Mouse (Mus musculus) intestine, embryonic 16.5 days (tissue): Measurements from ENCODE around the gene Sox21. TPM values are rescaled to one million over a fixed set of nuclear protein-coding genes. Genes with fewer than 3 reads are reported as not detected.

Experiments used
- ATAC-seq: fragments of 200-750 bp; cut with Nextera tagmentation; 2 replicates; pipeline ENCODE4 v1.8.0; 2017; ENCODE audit warnings: moderate TSS enrichment, moderate library complexity
- H3K27ac ChIP-seq: fragments of 300-500 bp; sonication (generic); 2 replicates; pipeline ENCODE4 v1.5.1; 2014; ENCODE audit warnings: mild to moderate bottlenecking, low read length
- H3K27me3 ChIP-seq: fragments of 300-500 bp; sonication (generic); replicated peaks from 2 replicates; pipeline ENCODE4 v1.6.1; 2014; ENCODE audit warnings: low read length, control low read depth, mixed read lengths; ENCODE audit not compliant: control insufficient read depth, insufficient read depth
- H3K36me3 ChIP-seq: fragments of 300-500 bp; sonication (generic); 2 replicates; pipeline ENCODE4 v1.6.1; 2014; ENCODE audit warnings: low read length, control low read depth; ENCODE audit not compliant: control insufficient read depth, insufficient read depth
- H3K4me1 ChIP-seq: fragments of 300-500 bp; sonication (generic); 2 replicates; pipeline ENCODE4 v1.6.1; 2014; ENCODE audit warnings: low read length, control low read depth, mixed read lengths; ENCODE audit not compliant: control insufficient read depth, insufficient read depth
- H3K4me2 ChIP-seq: fragments of 300-500 bp; sonication (generic); 2 replicates; pipeline ENCODE4 v1.6.1; 2014; ENCODE audit warnings: low read depth, low read length, control low read depth
- H3K4me3 ChIP-seq: fragments of 300-500 bp; sonication (generic); 2 replicates; pipeline ENCODE4 v1.5.1; 2014; ENCODE audit warnings: mild to moderate bottlenecking, low read length
- H3K9ac ChIP-seq: fragments of 300-500 bp; sonication (generic); 2 replicates; pipeline ENCODE4 v1.6.1; 2014; ENCODE audit warnings: low read depth, low read length
- H3K9me3 ChIP-seq: fragments of 300-500 bp; sonication (generic); 2 replicates; pipeline ENCODE4 v1.6.1; 2016; ENCODE audit warnings: low read length, control low read depth; ENCODE audit not compliant: control insufficient read depth
- WGBS: fragments of 180-500 bp; shearing (Covaris S2); extraction: QIAGEN DNeasy Blood & Tissue Kit; methylation state at CpG from one replicate; pipeline ENCODE4 v1.1.7; 2014; 5-methylcytosine and 5-hydroxymethylcytosine counted together
- polyA plus RNA-seq: library from polyadenylated mRNA; unstranded; fragments of >200 nt; fragmentation: Nextera tagmentation; extraction: Ambion mirVana; gene quantifications from 2 replicates; pipeline ENCODE4 v1.2.1, GENCODE M21; 2015

The Sox21 gene
- polyA plus RNA-seq, 1 experiment from 2014 or later: not detected

- no peak for ATAC-seq
Observed at GRCm38 (mm10) chr14:118241416-118241815, 4.6 kb upstream of the Sox21 start.

GRCm38 (mm10) chr14:118239351-118239750, 2.5 kb upstream of the Sox21 start:
- Histone ChIP-seq H3K27me3 (peaks cover 56% of the 10 kb centered on the region), H3K9me3 (no peaks in the 10 kb centered on the region), H3K36me3 (no peaks in the 10 kb centered on the region), H3K9ac (no peak overlapping the region), H3K27ac (no peak overlapping the region), H3K4me3 (no peak overlapping the region), H3K4me2 (no peak overlapping the region), H3K4me1 (peaks cover 28% of the 10 kb centered on the region)
- WGBS: 14% methylated on average over 8 of the region's 8 CpGs
- ATAC-seq: no peak

More at GRCm38 (mm10) chr14:118241416-118241815, 4.6 kb upstream of the Sox21 start:
- H3K27ac ChIP-seq: no peak overlapping the region
- no peaks in the 10 kb centered on the region for H3K9me3 ChIP-seq
- peaks cover 7% of the 10 kb centered on the region for H3K4me1 ChIP-seq
- no peak overlapping the region for H3K4me2 ChIP-seq
- H3K4me3 ChIP-seq: no peak overlapping the region
- 74% methylated on average over 2 of the region's 2 CpGs for WGBS
- H3K9ac ChIP-seq: no peak overlapping the region
- no peaks in the 10 kb centered on the region for H3K36me3 ChIP-seq
- H3K27me3 ChIP-seq: peaks cover 35% of the 10 kb centered on the region

GRCm38 (mm10) chr14:118237786-118238185, 956 bp upstream of the Sox21 start:
- H3K27me3 ChIP-seq: peaks cover 64% of the 10 kb centered on the region

GRCm38 (mm10) chr14:118235973-118236885, 601 bp downstream of the Sox21 start:
- Histone ChIP-seq H3K4me3 (peak overlapping the region; percentile 57), H3K27ac (no peak overlapping the region), H3K4me2 (peak overlapping the region; percentile 88), H3K9ac (peak overlapping the region; percentile 56), H3K27me3 (peaks cover 79% of the 10 kb centered on the region), H3K36me3 (no peaks in the 10 kb centered on the region), H3K4me1 (peaks cover 28% of the 10 kb centered on the region), H3K9me3 (no peaks in the 10 kb centered on the region)
- ATAC-seq: peak; percentile 83
- WGBS: under 1% methylated on average over 70 of the region's 73 CpGs

More at GRCm38 (mm10) chr14:118237786-118238185, 956 bp upstream of the Sox21 start:
- Histone ChIP-seq H3K4me3 (no peak overlapping the region), H3K4me2 (no peak overlapping the region), H3K36me3 (no peaks in the 10 kb centered on the region), H3K9me3 (no peaks in the 10 kb centered on the region), H3K27ac (no peak overlapping the region), H3K9ac (no peak overlapping the region), H3K4me1 (peaks cover 28% of the 10 kb centered on the region)
- no peak for ATAC-seq
- 8% methylated on average over 6 of the region's 6 CpGs for WGBS

GRCm38 (mm10) chr14:118235361-118235972, 1.4 kb downstream of the Sox21 start:
- H3K9me3 ChIP-seq: no peaks in the 10 kb centered on the region
- H3K4me3 ChIP-seq: peak overlapping the region; percentile 57
- H3K4me1 ChIP-seq: peaks cover 30% of the 10 kb centered on the region
- no peak overlapping the region for H3K9ac ChIP-seq
- H3K36me3 ChIP-seq: no peaks in the 10 kb centered on the region
- peaks cover 83% of the 10 kb centered on the region for H3K27me3 ChIP-seq
- WGBS: under 1% methylated on average over 61 of the region's 62 CpGs
- H3K4me2 ChIP-seq: peak overlapping the region; percentile 88
- ATAC-seq: no peak
- H3K27ac ChIP-seq: no peak overlapping the region

- peaks cover 81% of the 10 kb centered on the region for H3K27me3 ChIP-seq
- ATAC-seq: no peak
- no peaks in the 10 kb centered on the region for H3K9me3 ChIP-seq
- H3K27ac ChIP-seq: no peak overlapping the region
- peaks cover 30% of the 10 kb centered on the region for H3K4me1 ChIP-seq
- no peaks in the 10 kb centered on the region for H3K36me3 ChIP-seq
- H3K4me2 ChIP-seq: peak overlapping the region; percentile 88
- 1% methylated on average over 82 of the region's 84 CpGs for WGBS
- peak overlapping the region; percentile 57 for H3K4me3 ChIP-seq
- no peak overlapping the region for H3K9ac ChIP-seq
Observed at GRCm38 (mm10) chr14:118234541-118235210, 2.2 kb downstream of the Sox21 start.

GRCm38 (mm10) chr14:118233786-118234540, 2.9 kb downstream of the Sox21 start:
- H3K36me3 ChIP-seq: no peaks in the 10 kb centered on the region
- WGBS: 6% methylated on average over 26 of the region's 26 CpGs
- H3K27me3 ChIP-seq: peaks cover 79% of the 10 kb centered on the region
- no peak overlapping the region for H3K4me2 ChIP-seq
- no peaks in the 10 kb centered on the region for H3K9me3 ChIP-seq
- no peak overlapping the region for H3K9ac ChIP-seq
- no peak for ATAC-seq
- H3K27ac ChIP-seq: no peak overlapping the region
- peak overlapping the region; percentile 57; the same call in 1 of the 2 replicates for H3K4me3 ChIP-seq
- peaks cover 30% of the 10 kb centered on the region for H3K4me1 ChIP-seq

- no peak overlapping the region for H3K4me2 ChIP-seq
- H3K27ac ChIP-seq: no peak overlapping the region
- no peaks in the 10 kb centered on the region for H3K9me3 ChIP-seq
- no peak overlapping the region for H3K4me3 ChIP-seq
- no peak for ATAC-seq
- no peaks in the 10 kb centered on the region for H3K36me3 ChIP-seq
- 4% methylated on average over 8 of the region's 8 CpGs for WGBS
- H3K4me1 ChIP-seq: peaks cover 30% of the 10 kb centered on the region
- H3K9ac ChIP-seq: no peak overlapping the region
- H3K27me3 ChIP-seq: peaks cover 83% of the 10 kb centered on the region
Observed at GRCm38 (mm10) chr14:118232381-118232970, 4.4 kb downstream of the Sox21 start.
